Mouse (Mus musculus) adrenal gland, postnatal 10 days (tissue): Measurements from ENCODE around the gene E030018B13Rik. TPM values are rescaled to one million over a fixed set of nuclear protein-coding genes. Genes with fewer than 3 reads are reported as not detected.
A peak's percentile ranks its signal among the peaks of the same experiment; 100 is the strongest.

Experiments used
- DNase-seq: peaks from one replicate; pipeline ENCODE4 v3.0.0; 2021; ENCODE audit warnings: mixed read lengths
- total RNA-seq, 2 experiments: library from RNA; stranded (reverse); gene quantifications; 2 replicates each; pipeline ENCODE4 v1.2.3; 2021

E030018B13Rik gene
- total RNA-seq, 2 experiments from 2014 or later: not detected

GRCm38 (mm10) chr7:63917693-63918092 lies 1.0 kb downstream of the E030018B13Rik start:
- no peak for DNase-seq

- DNase-seq: no peak
Measured at GRCm38 (mm10) chr7:63918771-63919768, 2.4 kb downstream of the E030018B13Rik start.

GRCm38 (mm10) chr7:63921909-63922562 lies 5.4 kb downstream of the E030018B13Rik start:
- peak; percentile 17 for DNase-seq

GRCm38 (mm10) chr7:63922571-63922970 lies 5.9 kb downstream of the E030018B13Rik start:
- no peak for DNase-seq

- no peak for DNase-seq
Measured at GRCm38 (mm10) chr7:63922975-63923374, 6.3 kb downstream of the E030018B13Rik start.

- DNase-seq: peak; percentile 18
Measured at GRCm38 (mm10) chr7:63924151-63924550, 7.5 kb downstream of the E030018B13Rik start.

GRCm38 (mm10) chr7:63924747-63925412 lies 8.2 kb downstream of the E030018B13Rik start:
- peak; percentile 92 for DNase-seq

GRCm38 (mm10) chr7:63925413-63926360 lies 9.0 kb downstream of the E030018B13Rik start:
- DNase-seq: peak; percentile 63

GRCm38 (mm10) chr7:63926492-63926891 lies 9.8 kb downstream of the E030018B13Rik start:
- DNase-seq: no peak

- no peak for DNase-seq
Measured at GRCm38 (mm10) chr7:63927121-63927520, 10.5 kb downstream of the E030018B13Rik start.

GRCm38 (mm10) chr7:63929080-63929479 lies 12.4 kb downstream of the E030018B13Rik start:
- peak; percentile 76 for DNase-seq

GRCm38 (mm10) chr7:63930132-63930531 lies 13.5 kb downstream of the E030018B13Rik start:
- DNase-seq: no peak

- DNase-seq: no peak
Measured at GRCm38 (mm10) chr7:63930766-63931165, 14.1 kb downstream of the E030018B13Rik start.

GRCm38 (mm10) chr7:63932461-63932860 lies 15.8 kb downstream of the E030018B13Rik start:
- no peak for DNase-seq

GRCm38 (mm10) chr7:63933905-63934304 lies 17.2 kb downstream of the E030018B13Rik start:
- no peak for DNase-seq

- DNase-seq: no peak
Measured at GRCm38 (mm10) chr7:63934530-63934929, 17.9 kb downstream of the E030018B13Rik start.

GRCm38 (mm10) chr7:63935809-63936187 lies 19.1 kb downstream of the E030018B13Rik start:
- no peak for DNase-seq

- peak; percentile 88 for DNase-seq
Measured at GRCm38 (mm10) chr7:63936188-63936985, 19.7 kb downstream of the E030018B13Rik start.

GRCm38 (mm10) chr7:63936986-63937235 lies 20.3 kb downstream of the E030018B13Rik start:
- DNase-seq: no peak

- DNase-seq: peak; percentile 92
Measured at GRCm38 (mm10) chr7:63937236-63938065, 20.8 kb downstream of the E030018B13Rik start.
